Mouse (Mus musculus): ENCODE results near the gene Lilra5. TPM values are rescaled to one million over a fixed set of nuclear protein-coding genes. Genes with fewer than 3 reads are reported as not detected.

The Lilra5 gene
- total and polyA plus RNA-seq, 2 experiments from 2014 or later: not detected

- TF ChIP-seq CTCF (IDR thresholded peaks at IDR 0.05): no peak
- no peak for ATAC-seq (ENCODE audit: low FRiP score)
Measured at GRCm38 (mm10) chr7:4292638-4293037, 55.1 kb downstream of the Lilra5 start.

More at GRCm38 (mm10) chr7:4292638-4293037, 55.1 kb downstream of the Lilra5 start:
- Histone ChIP-seq H3K9ac (replicated peaks; ENCODE audit: low read length, poor library complexity, severe bottlenecking) (no peak overlapping the region), H3K27ac (ENCODE audit: low read depth, low read length) (no peak overlapping the region), H3K36me3 (ENCODE audit: insufficient read depth, low read length) (no peaks in the 10 kb centered on the region), H3K9me3 (ENCODE audit: low read length) (no peaks in the 10 kb centered on the region), H3K4me1 (ENCODE audit: insufficient read depth, low read length) (no peaks in the 10 kb centered on the region), H3K27me3 (ENCODE audit: insufficient read depth, low read length) (no peaks in the 10 kb centered on the region), H3K4me2 (ENCODE audit: low read depth, low read length, poor library complexity, severe bottlenecking) (no peak overlapping the region), H3K4me3 (ENCODE audit: low read depth, low read length) (no peak overlapping the region)
- DNase-seq (ENCODE audit: low spot score): no peak
- WGBS: 71% methylated on average over 5 of the region's 5 CpGs

Other genes with a start within 250 kb of the Lilra5 start
- 3.4 and 6.5 TPM in 2 replicates for gene Lair1, start 174.6 kb upstream of the Lilra5 start, total RNA-seq (2014; rRNA removed)
- gene Lair1, start 174.6 kb upstream of the Lilra5 start, polyA plus RNA-seq (2015; fragmentation: Nextera tagmentation; extraction: Ambion mirVana): 2.4 and 4.2 TPM in 2 replicates
- gene Ttyh1, start 118.3 kb upstream of the Lilra5 start, total RNA-seq (2014; rRNA removed): 433 and 742 TPM in 2 replicates
- 186 and 226 TPM in 2 replicates for gene Ttyh1, start 118.3 kb upstream of the Lilra5 start, polyA plus RNA-seq (2015; fragmentation: Nextera tagmentation; extraction: Ambion mirVana)
- 176 and 253 TPM in 2 replicates for gene Leng8, start 100.7 kb upstream of the Lilra5 start, total RNA-seq (2014; rRNA removed)
- gene Leng8, start 100.7 kb upstream of the Lilra5 start, polyA plus RNA-seq (2015; fragmentation: Nextera tagmentation; extraction: Ambion mirVana): 52.7 and 64.1 TPM in 2 replicates
- 3.3 and 4.9 TPM in 2 replicates for gene Leng9, start 87.4 kb upstream of the Lilra5 start, total RNA-seq (2014; rRNA removed)
- 4.7 and 5.3 TPM in 2 replicates for gene Leng9, start 87.4 kb upstream of the Lilra5 start, polyA plus RNA-seq (2015; fragmentation: Nextera tagmentation; extraction: Ambion mirVana)
- 6.6 and 9.7 TPM in 2 replicates for gene Cdc42ep5, start 72.9 kb upstream of the Lilra5 start, total RNA-seq (2014; rRNA removed)
- 8.3 and 8.5 TPM in 2 replicates for gene Cdc42ep5, start 72.9 kb upstream of the Lilra5 start, polyA plus RNA-seq (2015; fragmentation: Nextera tagmentation; extraction: Ambion mirVana)
- not detected in 2 replicates for gene Ncr1, start 100.0 kb downstream of the Lilra5 start, total RNA-seq (2014; rRNA removed)
- gene Ncr1, start 100.0 kb downstream of the Lilra5 start, polyA plus RNA-seq (2015; fragmentation: Nextera tagmentation; extraction: Ambion mirVana): not detected in 2 replicates
- not detected in 2 replicates for gene Gp6, start 160.0 kb downstream of the Lilra5 start, total RNA-seq (2014; rRNA removed)
- not detected in 2 replicates for gene Gp6, start 160.0 kb downstream of the Lilra5 start, polyA plus RNA-seq (2015; fragmentation: Nextera tagmentation; extraction: Ambion mirVana)
- gene Rdh13, start 207.9 kb downstream of the Lilra5 start, total RNA-seq (2014; rRNA removed): 61.3 and 75.9 TPM in 2 replicates
- gene Rdh13, start 207.9 kb downstream of the Lilra5 start, polyA plus RNA-seq (2015; fragmentation: Nextera tagmentation; extraction: Ambion mirVana): 45.3 and 45.4 TPM in 2 replicates
- 3.9 and 13.3 TPM in 2 replicates for gene Eps8l1, start 222.9 kb downstream of the Lilra5 start, total RNA-seq (2014; rRNA removed)
- gene Eps8l1, start 222.9 kb downstream of the Lilra5 start, polyA plus RNA-seq (2015; fragmentation: Nextera tagmentation; extraction: Ambion mirVana): 5.2 and 7.4 TPM in 2 replicates

Measured in midbrain, postnatal 0 days (tissue).